Mouse (Mus musculus) megakaryocyte, embryonic 14.5 days (primary cell): Measurements from ENCODE around the gene Deaf1.

Experiments
- FLI1 ChIP-seq: IDR thresholded peaks from 2 replicates; pipeline ENCODE4 v1.6.1; 2012; ENCODE audit warnings: low read length, inconsistent platforms, mixed read lengths
- GATA1 ChIP-seq: IDR thresholded peaks from 3 replicates; pipeline ENCODE4 v1.6.1; 2012; ENCODE audit warnings: mixed read lengths, low read length, inconsistent platforms, borderline replicate concordance

DNA sequence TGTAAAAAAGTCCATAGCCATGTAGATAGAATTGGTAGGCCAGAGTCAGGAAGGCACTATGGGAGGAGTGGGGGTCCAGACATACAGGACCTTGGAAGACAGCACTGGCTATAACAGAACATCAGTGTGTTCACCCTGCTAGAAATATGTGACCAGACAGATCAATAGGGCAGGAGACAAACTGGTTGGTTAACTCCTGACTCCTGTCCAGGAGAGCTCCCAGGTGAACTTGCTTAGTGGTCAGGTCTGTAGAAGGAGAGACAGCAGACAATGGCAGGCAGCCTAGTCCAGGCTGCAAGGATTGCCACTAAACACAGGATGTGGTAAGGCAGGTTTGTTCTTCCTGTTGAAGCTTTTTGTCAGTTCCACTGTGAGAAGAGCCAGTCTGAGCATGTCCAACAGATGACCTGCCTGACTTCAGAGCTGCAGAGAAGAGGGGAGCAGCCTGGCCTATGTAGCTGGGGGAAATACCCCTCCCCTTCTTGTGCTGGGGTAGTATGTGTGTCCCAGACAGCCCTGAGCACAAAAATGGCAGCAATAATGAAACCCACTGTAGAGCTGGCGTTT is 24.7 kb downstream of the Deaf1 start:
- TF ChIP-seq GATA1 = no peak
- no peak for TF ChIP-seq FLI1
